Mouse (Mus musculus) lung, embryonic 14.5 days (tissue): Measurements from ENCODE around the gene Ets1. TPM values are rescaled to one million over a fixed set of nuclear protein-coding genes. Genes with fewer than 3 reads are reported as not detected.

Experiments
- ATAC-seq: fragments of 200-750 bp; cut with Nextera tagmentation; 2 replicates; pipeline ENCODE4 v1.8.0; 2017; ENCODE audit warnings: mild to moderate bottlenecking, moderate TSS enrichment, moderate library complexity; ENCODE audit not compliant: insufficient read depth
- DNase-seq: peaks from one replicate; pipeline ENCODE4 v3.0.0-alpha.2; 2015
- H3K27ac ChIP-seq: fragments of 300-500 bp; sonication (generic); 2 replicates; pipeline ENCODE4 v1.5.1; 2014; ENCODE audit warnings: low read depth, mild to moderate bottlenecking, moderate library complexity
- H3K27me3 ChIP-seq: fragments of 300-500 bp; sonication (generic); 2 replicates; pipeline ENCODE4 v1.6.1; 2014; ENCODE audit warnings: low read length, control low read depth; ENCODE audit not compliant: insufficient read depth
- H3K36me3 ChIP-seq: fragments of 300-500 bp; sonication (generic); 2 replicates; pipeline ENCODE4 v1.6.1; 2014; ENCODE audit warnings: control low read depth; ENCODE audit not compliant: insufficient read depth
- H3K4me1 ChIP-seq: fragments of 300-500 bp; sonication (generic); 2 replicates; pipeline ENCODE4 v1.6.1; 2014; ENCODE audit warnings: antibody characterized with exemption, control low read depth; ENCODE audit not compliant: insufficient read depth
- H3K4me2 ChIP-seq: fragments of 300-500 bp; sonication (generic); 2 replicates; pipeline ENCODE4 v1.6.1; 2014; ENCODE audit warnings: mild to moderate bottlenecking
- H3K4me3 ChIP-seq: fragments of 300-500 bp; sonication (generic); 2 replicates; pipeline ENCODE4 v1.5.1; 2014; ENCODE audit warnings: low read depth, low read length
- H3K9ac ChIP-seq: fragments of 300-500 bp; sonication (generic); 2 replicates; pipeline ENCODE4 v1.6.1; 2014
- H3K9me3 ChIP-seq: fragments of 300-500 bp; sonication (generic); 2 replicates; pipeline ENCODE4 v1.6.1; 2016; ENCODE audit warnings: low read depth, low read length, control low read depth
- CTCF ChIP-seq: IDR thresholded peaks from 2 replicates; pipeline ENCODE4 v1.5.1; 2016; ENCODE audit warnings: antibody characterized with exemption, low read depth
- WGBS: fragments of 180-500 bp; shearing (Covaris S2); extraction: QIAGEN DNeasy Blood & Tissue Kit; methylation state at CpG from one replicate; pipeline ENCODE4 v1.1.7; 2014; 5-methylcytosine and 5-hydroxymethylcytosine counted together
- polyA plus RNA-seq: library from polyadenylated mRNA; unstranded; fragments of >200 nt; fragmentation: Nextera tagmentation; extraction: Ambion mirVana; gene quantifications from 2 replicates; pipeline ENCODE4 v1.2.1, GENCODE M21; 2014

Ets1 gene
- polyA plus RNA-seq, 1 experiment from 2014 or later: 79.2 TPM

- Histone ChIP-seq H3K4me1 (peaks cover 34% of the 10 kb centered on the region), H3K9ac (peak overlapping the region; percentile 37), H3K9me3 (no peaks in the 10 kb centered on the region), H3K36me3 (no peaks in the 10 kb centered on the region), H3K27me3 (no peaks in the 10 kb centered on the region), H3K4me2 (peak overlapping the region; percentile 59), H3K27ac (no peak overlapping the region), H3K4me3 (peak overlapping the region; percentile 9; the same call in 1 of the 2 replicates)
- WGBS: 63% methylated on average over 20 of the region's 20 CpGs
- ATAC-seq (no peak), DNase-seq (no peak)
- TF ChIP-seq CTCF: no peak
Observed at GRCm38 (mm10) chr9:32701126-32701997, 65.3 kb downstream of the Ets1 start.

DNA sequence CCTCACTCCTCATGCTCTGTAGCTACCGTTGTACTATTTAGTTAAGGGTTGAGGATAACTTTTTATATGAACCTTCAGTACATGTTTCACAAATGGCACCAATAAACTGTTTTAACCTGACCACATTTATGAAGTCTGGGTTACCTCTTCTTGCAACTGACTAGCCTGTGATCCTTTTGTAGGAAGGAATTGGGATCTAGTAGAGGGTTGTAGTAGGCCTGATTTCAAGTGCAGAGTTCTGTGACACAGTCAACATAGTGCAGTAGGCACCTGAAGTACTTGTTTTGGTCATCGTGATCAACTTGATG is 65.9 kb downstream of the Ets1 start:
- peaks cover 36% of the 10 kb centered on the region for H3K4me1 ChIP-seq
- no peak for ATAC-seq

DNA sequence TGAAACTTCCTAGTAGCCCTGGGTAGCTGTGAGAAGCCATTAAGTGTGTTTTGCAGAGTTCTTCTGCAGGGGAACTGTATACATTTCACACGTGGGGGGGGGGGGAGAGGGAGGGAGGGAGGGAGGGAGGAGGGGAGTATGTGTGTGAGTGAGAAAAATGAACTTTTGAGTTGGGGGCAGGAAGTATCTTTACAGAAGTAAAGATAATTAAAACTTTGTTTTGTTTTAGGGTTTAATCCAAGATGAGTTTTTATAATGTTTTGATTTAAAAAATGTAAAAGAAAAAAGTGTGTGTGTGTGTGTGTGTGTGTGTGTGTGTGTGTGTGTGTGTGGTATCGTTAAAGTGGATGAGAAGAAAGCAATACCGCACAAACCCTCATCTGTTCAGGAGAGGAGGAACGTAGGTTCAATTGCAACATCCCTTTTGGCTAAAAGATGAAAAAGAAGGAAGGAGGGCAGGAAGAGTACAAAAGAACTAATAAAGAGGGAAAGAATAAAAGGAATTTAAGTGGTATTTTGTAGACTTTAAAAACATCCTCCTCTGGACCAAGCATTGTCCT is 66.9 kb downstream of the Ets1 start:
- 19% methylated on average over 4 of the region's 4 CpGs for WGBS
- no peak overlapping the region for H3K4me3 ChIP-seq
- DNase-seq: no peak
- no peak overlapping the region for H3K27ac ChIP-seq
- no peaks in the 10 kb centered on the region for H3K36me3 ChIP-seq
- peaks cover 41% of the 10 kb centered on the region for H3K4me1 ChIP-seq
- no peaks in the 10 kb centered on the region for H3K9me3 ChIP-seq
- TF ChIP-seq CTCF: no peak
- no peak overlapping the region for H3K9ac ChIP-seq
- ATAC-seq: no peak
- H3K4me2 ChIP-seq: no peak overlapping the region
- no peaks in the 10 kb centered on the region for H3K27me3 ChIP-seq

More for the DNA sequence above, 65.9 kb downstream of the Ets1 start:
- no peaks in the 10 kb centered on the region for H3K27me3 ChIP-seq
- no peaks in the 10 kb centered on the region for H3K36me3 ChIP-seq
- WGBS: 70% methylated on average over 2 of the region's 2 CpGs
- H3K4me2 ChIP-seq: peak overlapping the region; percentile 59
- no peaks in the 10 kb centered on the region for H3K9me3 ChIP-seq
- no peak for DNase-seq
- TF ChIP-seq CTCF: no peak
- H3K9ac ChIP-seq: no peak overlapping the region
- no peak overlapping the region for H3K4me3 ChIP-seq
- no peak overlapping the region for H3K27ac ChIP-seq

GRCm38 (mm10) chr9:32703976-32704745 is 68.1 kb downstream of the Ets1 start:
- H3K4me1 ChIP-seq: peaks cover 51% of the 10 kb centered on the region
- H3K4me2 ChIP-seq: 0 out of 2 replicates have a peak overlapping the region, but pooled peaks have one; percentile 12
- no peak for TF ChIP-seq CTCF
- H3K36me3 ChIP-seq: no peaks in the 10 kb centered on the region
- DNase-seq (no peak), ATAC-seq (no peak)
- 75% methylated on average over 7 of the region's 7 CpGs for WGBS
- H3K9me3 ChIP-seq: no peaks in the 10 kb centered on the region
- no peak overlapping the region for H3K4me3 ChIP-seq
- no peak overlapping the region for H3K27ac ChIP-seq
- H3K9ac ChIP-seq: no peak overlapping the region
- no peaks in the 10 kb centered on the region for H3K27me3 ChIP-seq

DNA sequence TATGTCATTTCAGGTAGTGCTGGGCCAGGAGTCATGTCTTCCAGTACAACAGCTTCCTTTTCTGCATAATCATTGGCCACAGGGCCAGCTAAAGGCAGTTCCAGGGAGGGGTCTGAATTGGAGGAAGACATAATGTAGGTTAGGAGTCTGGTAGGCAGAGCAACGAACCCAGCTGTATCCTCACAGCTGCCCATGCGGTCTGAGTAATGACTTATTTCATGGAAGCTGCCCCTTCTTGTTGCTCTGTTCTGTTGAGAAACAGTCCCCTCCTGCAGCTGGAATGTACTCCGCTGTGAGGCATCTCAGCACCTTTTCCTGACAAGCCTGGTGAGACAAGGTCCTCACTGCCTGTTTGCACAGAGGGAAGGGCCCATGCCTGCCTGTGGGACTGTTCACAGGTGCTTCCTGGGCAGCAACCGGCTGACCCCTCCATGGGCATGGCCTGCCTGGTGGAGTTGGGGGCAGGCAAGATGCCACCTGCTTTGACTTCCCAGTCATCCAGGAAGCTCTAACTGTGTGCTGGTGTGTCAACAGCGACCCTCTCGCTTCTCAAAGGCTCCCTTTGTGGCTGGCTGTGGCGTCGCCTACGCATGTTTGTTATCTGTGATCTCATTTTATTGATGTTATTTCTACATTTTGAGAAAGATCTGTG is 69.9 kb downstream of the Ets1 start:
- peak; percentile 40 for DNase-seq
- ATAC-seq: peak; percentile 64; the same call in 1 of the 2 replicates
- no peak overlapping the region for H3K4me3 ChIP-seq
- no peaks in the 10 kb centered on the region for H3K27me3 ChIP-seq
- no peak overlapping the region; the same call in 1 of the 2 replicates for H3K27ac ChIP-seq
- peaks cover 52% of the 10 kb centered on the region for H3K4me1 ChIP-seq
- 0 out of 2 replicates have a peak, but pooled peaks cover 2% of the 10 kb centered on the region for H3K36me3 ChIP-seq
- H3K4me2 ChIP-seq: no peak overlapping the region
- H3K9me3 ChIP-seq: no peaks in the 10 kb centered on the region
- no peak overlapping the region for H3K9ac ChIP-seq
- TF ChIP-seq CTCF: no peak
- 47% methylated on average over 9 of the region's 9 CpGs for WGBS

DNA sequence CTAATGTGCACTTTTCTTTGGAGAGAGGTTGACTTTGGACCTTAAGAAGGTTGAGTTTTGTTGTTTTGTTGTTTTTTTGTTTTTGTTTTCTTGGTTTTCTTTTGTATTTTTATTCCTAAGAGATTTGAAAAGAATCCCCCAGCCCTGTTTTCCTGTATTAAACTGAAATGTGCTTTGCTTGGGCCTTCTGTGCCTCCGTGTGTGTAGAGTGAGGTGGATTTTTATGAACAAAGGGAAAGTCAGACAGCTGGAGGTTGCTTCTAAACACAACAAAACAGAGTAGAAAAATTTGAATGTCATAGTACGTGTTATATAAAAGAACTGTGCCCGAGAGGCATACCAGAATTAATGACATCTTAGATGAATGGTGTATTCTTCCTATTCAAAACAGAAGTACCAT is 71.4 kb downstream of the Ets1 start:
- Histone ChIP-seq H3K4me2 (no peak overlapping the region), H3K36me3 (0 out of 2 replicates have a peak, but pooled peaks cover 2% of the 10 kb centered on the region), H3K4me3 (no peak overlapping the region), H3K4me1 (peaks cover 57% of the 10 kb centered on the region), H3K9ac (no peak overlapping the region), H3K27me3 (no peaks in the 10 kb centered on the region), H3K27ac (no peak overlapping the region; the same call in 1 of the 2 replicates), H3K9me3 (no peaks in the 10 kb centered on the region)
- no peak for TF ChIP-seq CTCF
- DNase-seq (no peak), ATAC-seq (no peak)
- whole genome bisulfite sequencing: 40% methylated on average over 3 of the region's 3 CpGs
